Mouse (Mus musculus): ENCODE measurements around the gene Adgrl4. TPM values are rescaled to one million over a fixed set of nuclear protein-coding genes. Genes with fewer than 3 reads are reported as not detected.

Gene Adgrl4
- polyA plus RNA-seq, 1 experiment from 2014 or later: 6.4 TPM

DNA sequence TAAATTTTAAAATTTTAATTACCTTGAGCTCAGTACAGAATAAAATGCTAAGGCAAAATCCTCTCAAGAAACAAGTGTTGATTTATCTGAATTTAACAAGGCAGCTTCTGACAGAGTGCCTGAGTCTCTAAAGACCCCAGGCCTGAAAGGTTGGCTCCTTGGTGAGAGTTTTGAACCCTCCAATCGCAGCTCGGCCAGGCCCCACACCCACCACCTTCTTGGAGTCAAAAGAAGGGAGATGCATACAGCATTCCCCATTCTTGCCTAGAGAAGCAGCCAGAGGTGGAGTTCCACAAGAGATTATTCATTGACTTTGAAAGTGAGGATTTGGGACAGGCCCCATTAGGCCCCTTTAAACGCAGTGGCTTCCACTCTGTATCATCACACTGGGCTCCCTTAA, 129.9 kb downstream of the Adgrl4 start:
- Histone ChIP-seq H3K27me3 (ENCODE audit: control insufficient read depth, insufficient read depth, low read length) (no peaks in the 10 kb centered on the region), H3K27ac (replicated peaks; ENCODE audit: low read depth, low read length) (no peak overlapping the region), H3K4me1 (ENCODE audit: control insufficient read depth, insufficient read depth, low read length) (no peaks in the 10 kb centered on the region), H3K4me3 (ENCODE audit: low read depth, low read length) (no peak overlapping the region), H3K36me3 (replicated peaks; ENCODE audit: control insufficient read depth, insufficient read depth, low read depth, low read length) (no peaks in the 10 kb centered on the region), H3K4me2 (ENCODE audit: low read depth, low read length) (no peak overlapping the region), H3K9me3 (replicated peaks; ENCODE audit: control insufficient read depth, low read length) (no peaks in the 10 kb centered on the region), H3K9ac (replicated peaks; ENCODE audit: low read length) (no peak overlapping the region)
- DNase-seq (ENCODE audit: low spot score): no peak
- no peak for ATAC-seq (replicated peaks; ENCODE audit: insufficient number of reproducible peaks, low FRiP score, low TSS enrichment, low read depth)
- 30% methylated on average over 3 of the region's 3 CpGs for WGBS

DNA sequence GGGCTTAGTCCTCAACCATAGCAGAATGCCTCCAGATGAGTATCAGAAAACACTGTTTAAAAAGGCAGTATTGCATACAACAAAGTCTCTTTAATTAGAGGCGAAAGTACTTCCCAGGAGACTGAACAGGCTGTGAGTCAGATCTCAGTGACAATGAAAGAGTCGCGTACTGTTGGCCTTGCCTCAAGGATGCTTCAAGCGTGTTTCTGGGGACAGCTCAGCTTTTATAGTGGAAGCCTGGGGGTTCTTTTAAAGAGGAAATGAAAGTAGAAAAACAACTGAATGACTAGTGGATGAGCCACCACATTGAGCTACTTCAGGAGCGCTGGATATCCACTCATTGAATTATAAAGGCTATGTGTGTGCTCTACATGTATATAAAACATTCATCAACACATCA, 134.4 kb downstream of the Adgrl4 start:
- WGBS: 87% methylated on average over 5 of the region's 5 CpGs

DNA sequence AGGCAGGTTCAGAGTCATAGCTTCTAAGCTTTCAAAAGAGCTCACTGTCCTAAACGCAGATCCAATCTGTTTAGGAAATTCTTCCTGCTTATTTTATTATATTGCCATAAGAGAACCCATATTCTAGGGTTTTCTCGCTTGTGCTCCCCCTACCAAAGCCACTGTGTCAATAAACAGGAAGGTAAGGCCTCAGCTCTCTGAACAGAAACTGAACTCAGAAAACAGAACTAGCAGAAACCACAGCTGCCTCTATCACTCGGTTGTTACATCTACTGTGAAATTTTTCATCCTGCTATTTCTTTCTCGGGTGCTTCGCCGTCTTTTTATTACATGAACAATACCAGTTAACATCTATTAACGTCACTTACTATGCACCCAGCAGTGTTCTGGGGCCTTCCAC, 137.6 kb downstream of the Adgrl4 start:
- no peaks in the 10 kb centered on the region for H3K27me3 ChIP-seq (ENCODE audit: control insufficient read depth, insufficient read depth, low read length)
- H3K4me1 ChIP-seq (ENCODE audit: control insufficient read depth, insufficient read depth, low read length): no peaks in the 10 kb centered on the region
- ATAC-seq (replicated peaks; ENCODE audit: insufficient number of reproducible peaks, low FRiP score, low TSS enrichment, low read depth) (no peak), DNase-seq (ENCODE audit: low spot score) (no peak)
- H3K36me3 ChIP-seq (replicated peaks; ENCODE audit: control insufficient read depth, insufficient read depth, low read depth, low read length): no peaks in the 10 kb centered on the region
- H3K9ac ChIP-seq (replicated peaks; ENCODE audit: low read length): no peak overlapping the region
- 84% methylated on average over 7 of the region's 7 CpGs for whole genome bisulfite sequencing
- H3K4me3 ChIP-seq (ENCODE audit: low read depth, low read length): no peak overlapping the region
- no peaks in the 10 kb centered on the region for H3K9me3 ChIP-seq (replicated peaks; ENCODE audit: control insufficient read depth, low read length)
- H3K27ac ChIP-seq (replicated peaks; ENCODE audit: low read depth, low read length): no peak overlapping the region
- no peak overlapping the region for H3K4me2 ChIP-seq (ENCODE audit: low read depth, low read length)

More for the DNA sequence above, 134.4 kb downstream of the Adgrl4 start:
- no peak overlapping the region for H3K9ac ChIP-seq (replicated peaks; ENCODE audit: low read length)
- H3K9me3 ChIP-seq (replicated peaks; ENCODE audit: control insufficient read depth, low read length): no peaks in the 10 kb centered on the region
- no peaks in the 10 kb centered on the region for H3K27me3 ChIP-seq (ENCODE audit: control insufficient read depth, insufficient read depth, low read length)
- H3K27ac ChIP-seq (replicated peaks; ENCODE audit: low read depth, low read length): no peak overlapping the region
- no peak for ATAC-seq (replicated peaks; ENCODE audit: insufficient number of reproducible peaks, low FRiP score, low TSS enrichment, low read depth)
- no peaks in the 10 kb centered on the region for H3K36me3 ChIP-seq (replicated peaks; ENCODE audit: control insufficient read depth, insufficient read depth, low read depth, low read length)
- no peak overlapping the region for H3K4me3 ChIP-seq (ENCODE audit: low read depth, low read length)
- no peak overlapping the region for H3K4me2 ChIP-seq (ENCODE audit: low read depth, low read length)
- H3K4me1 ChIP-seq (ENCODE audit: control insufficient read depth, insufficient read depth, low read length): no peaks in the 10 kb centered on the region
- DNase-seq (ENCODE audit: low spot score): no peak

DNA sequence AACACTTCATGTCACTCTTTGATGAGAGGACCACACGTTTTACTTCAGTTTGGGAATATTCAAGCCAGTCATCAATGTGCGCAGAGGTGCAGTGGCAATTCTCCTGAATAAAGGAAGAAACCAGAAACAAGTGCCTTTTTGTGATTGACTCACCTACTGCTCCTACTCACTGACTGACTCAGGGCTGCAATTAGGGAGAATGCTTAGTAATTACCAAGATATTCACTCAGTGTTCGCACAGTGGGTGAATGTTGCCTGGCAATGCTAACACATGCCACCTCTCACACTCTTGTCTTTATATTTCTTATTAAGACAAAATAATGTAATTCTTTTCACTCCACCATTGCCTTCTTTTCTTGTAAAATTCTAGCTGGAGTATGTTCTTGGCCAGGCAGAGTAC, 138.5 kb downstream of the Adgrl4 start:
- 76% methylated on average over 3 of the region's 3 CpGs for WGBS
- DNase-seq (ENCODE audit: low spot score) (no peak), ATAC-seq (replicated peaks; ENCODE audit: insufficient number of reproducible peaks, low FRiP score, low TSS enrichment, low read depth) (no peak)
- Histone ChIP-seq H3K4me1 (ENCODE audit: control insufficient read depth, insufficient read depth, low read length) (no peaks in the 10 kb centered on the region), H3K27ac (replicated peaks; ENCODE audit: low read depth, low read length) (no peak overlapping the region), H3K9ac (replicated peaks; ENCODE audit: low read length) (no peak overlapping the region), H3K36me3 (replicated peaks; ENCODE audit: control insufficient read depth, insufficient read depth, low read depth, low read length) (no peaks in the 10 kb centered on the region), H3K4me2 (ENCODE audit: low read depth, low read length) (no peak overlapping the region), H3K9me3 (replicated peaks; ENCODE audit: control insufficient read depth, low read length) (no peaks in the 10 kb centered on the region), H3K27me3 (ENCODE audit: control insufficient read depth, insufficient read depth, low read length) (no peaks in the 10 kb centered on the region), H3K4me3 (ENCODE audit: low read depth, low read length) (no peak overlapping the region)

DNA sequence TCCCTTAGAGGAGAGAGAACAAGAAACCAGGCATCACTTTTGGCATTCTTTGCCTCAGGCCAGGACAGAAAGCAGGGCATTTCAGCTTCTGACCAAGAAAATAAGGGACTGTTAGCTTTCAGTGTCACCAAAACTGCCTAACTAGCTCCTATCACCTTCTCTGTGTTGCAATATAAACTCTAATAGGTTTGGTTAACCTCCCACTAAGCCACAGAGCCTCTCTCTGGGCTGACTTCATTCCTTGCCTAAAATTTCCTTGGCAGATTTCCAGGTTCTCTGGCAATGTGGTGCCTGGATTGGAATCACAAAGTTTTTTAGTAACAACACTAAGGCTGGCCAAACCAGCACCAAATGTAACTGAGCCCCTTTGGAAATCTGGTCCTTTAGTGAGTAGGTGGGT, 154.2 kb downstream of the Adgrl4 start:
- DNase-seq (ENCODE audit: low spot score) (no peak), ATAC-seq (replicated peaks; ENCODE audit: insufficient number of reproducible peaks, low FRiP score, low TSS enrichment, low read depth) (no peak)
- no peaks in the 10 kb centered on the region for H3K9me3 ChIP-seq (replicated peaks; ENCODE audit: control insufficient read depth, low read length)
- H3K27me3 ChIP-seq (ENCODE audit: control insufficient read depth, insufficient read depth, low read length): no peaks in the 10 kb centered on the region
- H3K27ac ChIP-seq (replicated peaks; ENCODE audit: low read depth, low read length): no peak overlapping the region
- no peak overlapping the region for H3K4me3 ChIP-seq (ENCODE audit: low read depth, low read length)
- H3K4me2 ChIP-seq (ENCODE audit: low read depth, low read length): no peak overlapping the region
- H3K9ac ChIP-seq (replicated peaks; ENCODE audit: low read length): no peak overlapping the region
- H3K36me3 ChIP-seq (replicated peaks; ENCODE audit: control insufficient read depth, insufficient read depth, low read depth, low read length): no peaks in the 10 kb centered on the region
- H3K4me1 ChIP-seq (ENCODE audit: control insufficient read depth, insufficient read depth, low read length): no peaks in the 10 kb centered on the region
